Mouse (Mus musculus) megakaryocyte, embryonic 14.5 days (primary cell): ENCODE results near the gene Bud23.

Experiments
- FLI1 ChIP-seq: IDR thresholded peaks from 2 replicates; pipeline ENCODE4 v1.6.1; 2012; ENCODE audit warnings: low read length, inconsistent platforms, mixed read lengths
- GATA1 ChIP-seq: IDR thresholded peaks from 3 replicates; pipeline ENCODE4 v1.6.1; 2012; ENCODE audit warnings: mixed read lengths, low read length, inconsistent platforms, borderline replicate concordance

DNA sequence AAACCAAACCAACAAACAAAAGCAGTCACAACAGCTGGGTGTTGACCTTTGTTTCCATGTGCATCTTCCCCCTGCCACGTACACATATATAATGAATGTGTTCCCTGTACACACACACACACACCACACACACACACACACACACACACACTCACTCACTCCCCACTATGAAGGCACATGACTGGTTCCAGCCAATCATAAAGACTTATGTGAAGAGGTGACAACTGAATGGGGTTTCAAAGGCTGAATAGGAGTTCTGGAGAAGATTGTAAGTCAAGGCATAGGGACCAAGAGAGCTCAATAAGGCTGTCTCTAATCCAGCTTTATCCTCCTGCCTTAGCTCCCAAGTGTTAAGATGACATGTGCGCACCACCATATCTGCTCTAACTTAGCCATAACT is 14.8 kb upstream of the Bud23 start:
- TF ChIP-seq GATA1 (no peak), FLI1 (no peak)
